Mouse (Mus musculus): ENCODE measurements at regions not wholly inside any gene's neighbourhood (a gene's known extent, or its start where the extent isn't known, plus 50 kb on each side); places are given as distances from the start of the nearest gene placed in this dataset.

GRCm38 (mm10) chr1:182071922-182072321 lies 52.1 kb upstream of the Enah start:
- DNase-seq (ENCODE audit: low spot score in 2 of 2) = no peak
- intact Hi-C loops (cut with DNase I) = no loop called here

- no peak for DNase-seq (ENCODE audit: low spot score in 2 of 2)
- intact Hi-C loops (cut with DNase I) = no loop called here
These were observed 51.4 kb upstream of the Srp9 start for GRCm38 (mm10) chr1:182073180-182073579.

- no peak for DNase-seq (ENCODE audit: low spot score in 2 of 2)
- intact Hi-C loops (cut with DNase I) = loop anchor here (2.0 kb wide), 1 partner anchor 31 kb away; no protein-coding TSS in a partner anchor
These were observed 50.3 kb upstream of the Srp9 start for GRCm38 (mm10) chr1:182074265-182074664.
